Mouse (Mus musculus) urinary bladder, adult 18-20 months (tissue): Measurements from ENCODE around the gene Slc39a8.

Experiments used
- DNase-seq, 2 experiments: peaks; one replicate each; pipeline ENCODE4 v3.0.0; 2022; ENCODE audit warnings: low spot score in 2 of 2, mixed read lengths in 2 of 2

The Slc39a8 gene

GRCm38 (mm10) chr3:135915941-135916340 is 90.9 kb downstream of the Slc39a8 start:
- no peak for DNase-seq

DNA sequence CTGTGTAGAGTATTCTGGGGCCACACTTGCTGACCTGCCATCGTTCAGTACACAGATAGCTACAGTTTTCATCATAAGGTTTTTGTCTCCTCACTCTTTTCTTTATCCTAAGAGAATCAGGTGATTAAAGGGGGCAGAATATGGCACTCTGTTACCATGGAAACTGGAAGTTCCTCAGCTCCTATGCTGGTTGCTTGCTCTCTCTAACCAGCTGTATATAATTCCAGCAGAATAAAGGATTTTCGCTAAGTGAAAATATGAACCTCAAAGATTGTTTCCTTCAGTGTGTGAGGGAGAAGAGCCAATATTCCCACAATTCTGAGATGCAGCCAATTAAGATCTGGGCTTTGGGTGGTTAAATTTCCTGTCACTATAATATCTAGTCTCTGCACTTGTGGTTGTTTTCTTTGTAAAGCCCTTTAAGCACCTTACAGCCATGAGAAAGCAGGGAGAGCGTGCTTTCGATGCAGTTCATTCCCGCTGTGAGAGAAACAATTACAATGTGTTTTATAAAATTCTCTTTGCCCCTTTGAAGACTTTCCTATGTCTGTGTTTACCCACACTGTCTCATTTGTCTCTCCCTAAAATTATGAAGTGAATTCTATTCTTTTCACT is 93.6 kb downstream of the Slc39a8 start:
- no peak for DNase-seq

- DNase-seq, result no peak
Measured at GRCm38 (mm10) chr3:135919305-135919704, 94.2 kb downstream of the Slc39a8 start.

GRCm38 (mm10) chr3:135926729-135927128 is 101.7 kb downstream of the Slc39a8 start:
- DNase-seq, result no peak

- no peak for DNase-seq
Measured at GRCm38 (mm10) chr3:135928184-135928583, 103.1 kb downstream of the Slc39a8 start.

GRCm38 (mm10) chr3:135937455-135937854 is 112.4 kb downstream of the Slc39a8 start:
- no peak for DNase-seq
